Mouse (Mus musculus): ENCODE results near the gene Trim24. TPM values are rescaled to one million over a fixed set of nuclear protein-coding genes. Genes with fewer than 3 reads are reported as not detected.

Gene Trim24
- total and polyA plus RNA-seq, 2 experiments from 2014 or later: 13.2 to 48.4 TPM

DNA sequence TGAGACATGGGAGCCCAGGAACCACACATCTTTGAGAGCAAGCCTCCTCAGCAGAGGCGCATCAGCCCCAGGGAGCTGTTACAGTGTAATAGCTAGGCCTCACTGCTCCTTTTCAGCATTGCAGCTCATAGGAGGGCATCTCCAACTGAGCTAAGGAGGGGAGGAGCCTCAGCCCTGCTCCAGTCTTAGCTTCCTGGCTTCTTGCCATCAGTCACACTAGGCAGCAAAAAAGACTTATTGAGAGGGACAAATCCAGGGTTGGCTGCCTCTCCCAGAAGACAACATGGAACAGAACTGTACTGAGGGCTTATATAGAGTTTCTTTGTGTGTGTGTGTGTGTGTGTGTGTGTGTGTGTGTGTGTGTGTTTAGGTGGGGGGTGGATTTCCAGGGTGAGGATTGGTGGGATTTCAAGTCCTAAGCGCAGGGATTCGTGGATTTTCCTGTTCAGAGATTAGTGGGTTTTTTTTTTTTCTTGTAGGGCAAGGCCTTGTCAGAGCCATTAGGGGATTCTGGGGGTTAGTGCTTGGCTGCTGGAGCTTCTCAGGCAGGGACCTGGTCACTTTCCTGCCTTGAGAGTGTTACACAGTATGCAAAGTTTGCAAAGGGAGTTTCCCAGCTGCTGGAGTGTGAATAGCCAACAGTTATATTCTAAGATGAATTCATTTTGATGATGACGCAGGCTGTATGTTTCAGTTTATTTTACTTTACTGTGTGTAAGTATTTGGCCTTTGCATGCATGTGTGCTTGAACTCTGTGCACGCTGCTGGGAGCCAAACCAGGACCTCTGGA lies 25.2 kb downstream of the Trim24 start:
- Histone ChIP-seq H3K27me3 (ENCODE audit: insufficient read depth, low read length) (no peaks in the 10 kb centered on the region), H3K9ac (replicated peaks; ENCODE audit: low read length) (no peak overlapping the region), H3K36me3 (ENCODE audit: insufficient read depth, low read length) (no peaks in the 10 kb centered on the region; the same call in 1 of the 2 replicates), H3K9me3 (ENCODE audit: low read length) (no peaks in the 10 kb centered on the region), H3K4me3 (ENCODE audit: low read length) (no peak overlapping the region), H3K4me1 (ENCODE audit: insufficient read depth, low read length) (no peaks in the 10 kb centered on the region), H3K27ac (peak overlapping the region; percentile 56; the same call in 1 of the 2 replicates), H3K4me2 (ENCODE audit: low read depth, low read length) (no peak overlapping the region)
- TF ChIP-seq CTCF (IDR thresholded peaks at IDR 0.05; ENCODE audit: low read depth): no peak
- ATAC-seq (peak; percentile 89), DNase-seq (ENCODE audit: low spot score) (peak; percentile 83)
- 65% methylated on average over 5 of the region's 5 CpGs for WGBS

DNA sequence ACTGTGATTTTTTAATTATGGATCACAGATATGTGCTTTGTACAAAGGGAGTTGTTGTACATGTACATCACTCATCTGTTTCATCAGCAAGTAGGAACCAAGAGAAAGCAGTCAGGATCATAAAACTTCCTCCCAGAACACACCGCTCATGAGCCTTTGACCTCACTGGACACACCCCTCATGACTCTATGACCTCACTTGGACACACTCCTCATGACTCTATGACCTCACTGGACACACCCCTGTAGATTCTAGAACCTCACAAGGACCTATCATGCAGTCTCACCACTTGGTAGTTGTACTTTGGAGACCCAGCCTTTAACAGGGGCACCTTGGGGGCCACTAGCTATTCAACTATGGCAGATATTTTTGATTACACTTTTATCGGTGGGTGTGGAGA lies 29.6 kb downstream of the Trim24 start:
- no peak for DNase-seq (ENCODE audit: low spot score)
- TF ChIP-seq CTCF (IDR thresholded peaks at IDR 0.05; ENCODE audit: low read depth): no peak
- Histone ChIP-seq H3K4me2 (ENCODE audit: low read depth, low read length) (no peak overlapping the region), H3K27ac (no peak overlapping the region), H3K9me3 (ENCODE audit: low read length) (no peaks in the 10 kb centered on the region), H3K4me3 (ENCODE audit: low read length) (no peak overlapping the region), H3K9ac (replicated peaks; ENCODE audit: low read length) (no peak overlapping the region), H3K4me1 (ENCODE audit: insufficient read depth, low read length) (no peaks in the 10 kb centered on the region), H3K27me3 (ENCODE audit: insufficient read depth, low read length) (no peaks in the 10 kb centered on the region), H3K36me3 (ENCODE audit: insufficient read depth, low read length) (no peaks in the 10 kb centered on the region; the same call in 1 of the 2 replicates)
- WGBS: 98% methylated on average over 2 of the region's 2 CpGs
- ATAC-seq: no peak

DNA sequence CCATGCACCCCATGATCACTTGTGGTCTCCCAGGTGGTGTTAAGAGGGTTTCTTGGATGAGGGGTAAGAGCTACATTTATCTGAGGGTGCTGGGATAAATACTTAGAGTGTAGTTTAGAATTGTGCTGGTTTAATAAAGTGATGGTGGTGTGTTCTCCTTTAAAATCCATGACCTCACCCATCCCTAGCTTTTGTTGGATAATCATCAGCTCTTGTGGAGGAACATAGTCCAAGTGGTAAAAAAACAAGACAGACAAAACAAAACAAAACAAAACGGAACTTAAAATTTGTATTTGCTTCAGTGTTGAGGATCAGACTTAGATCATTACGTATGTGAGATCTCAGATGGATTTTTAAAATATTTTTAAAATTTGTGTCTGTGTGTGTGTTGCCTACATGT lies 31.2 kb downstream of the Trim24 start:
- Histone ChIP-seq H3K27ac (no peak overlapping the region), H3K4me1 (ENCODE audit: insufficient read depth, low read length) (no peaks in the 10 kb centered on the region), H3K9me3 (ENCODE audit: low read length) (no peaks in the 10 kb centered on the region), H3K36me3 (ENCODE audit: insufficient read depth, low read length) (peaks cover 10% of the 10 kb centered on the region), H3K4me3 (ENCODE audit: low read length) (no peak overlapping the region), H3K9ac (replicated peaks; ENCODE audit: low read length) (no peak overlapping the region), H3K4me2 (ENCODE audit: low read depth, low read length) (no peak overlapping the region), H3K27me3 (ENCODE audit: insufficient read depth, low read length) (no peaks in the 10 kb centered on the region)
- ATAC-seq (no peak), DNase-seq (ENCODE audit: low spot score) (no peak)
- TF ChIP-seq CTCF (IDR thresholded peaks at IDR 0.05; ENCODE audit: low read depth): no peak
- WGBS: 95% methylated on average over 2 of the region's 2 CpGs

DNA sequence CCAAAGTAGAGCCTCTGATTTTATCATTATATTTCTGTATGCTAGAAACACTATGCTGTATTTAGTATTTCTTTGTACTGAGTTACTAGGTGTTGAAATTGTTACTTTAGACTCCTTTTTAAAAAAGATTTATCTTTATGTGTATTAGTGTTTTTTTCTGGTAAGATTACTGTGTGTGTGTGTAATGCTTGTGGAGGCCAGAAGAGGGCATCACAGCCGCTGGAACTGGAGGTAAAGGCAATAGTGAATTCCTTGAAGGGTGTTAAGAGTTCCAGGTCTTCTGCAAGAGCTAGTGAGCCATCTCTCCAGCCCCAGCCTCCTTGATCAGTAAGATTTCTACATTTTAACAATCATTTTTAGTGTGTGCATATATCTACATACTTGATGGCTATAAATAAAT lies 33.2 kb downstream of the Trim24 start:
- H3K36me3 ChIP-seq (ENCODE audit: insufficient read depth, low read length): peaks cover 14% of the 10 kb centered on the region
- H3K4me2 ChIP-seq (ENCODE audit: low read depth, low read length): no peak overlapping the region
- DNase-seq (ENCODE audit: low spot score) (no peak), ATAC-seq (no peak)
- no peak overlapping the region for H3K27ac ChIP-seq
- peak; percentile 21; the same call in 1 of the 2 replicates for TF ChIP-seq CTCF (IDR thresholded peaks at IDR 0.05; ENCODE audit: low read depth)
- no peaks in the 10 kb centered on the region for H3K4me1 ChIP-seq (ENCODE audit: insufficient read depth, low read length)
- H3K9ac ChIP-seq (replicated peaks; ENCODE audit: low read length): no peak overlapping the region
- H3K9me3 ChIP-seq (ENCODE audit: low read length): no peaks in the 10 kb centered on the region
- H3K4me3 ChIP-seq (ENCODE audit: low read length): no peak overlapping the region
- 88% methylated on average over 1 of the region's 1 CpGs for WGBS
- no peaks in the 10 kb centered on the region for H3K27me3 ChIP-seq (ENCODE audit: insufficient read depth, low read length)

DNA sequence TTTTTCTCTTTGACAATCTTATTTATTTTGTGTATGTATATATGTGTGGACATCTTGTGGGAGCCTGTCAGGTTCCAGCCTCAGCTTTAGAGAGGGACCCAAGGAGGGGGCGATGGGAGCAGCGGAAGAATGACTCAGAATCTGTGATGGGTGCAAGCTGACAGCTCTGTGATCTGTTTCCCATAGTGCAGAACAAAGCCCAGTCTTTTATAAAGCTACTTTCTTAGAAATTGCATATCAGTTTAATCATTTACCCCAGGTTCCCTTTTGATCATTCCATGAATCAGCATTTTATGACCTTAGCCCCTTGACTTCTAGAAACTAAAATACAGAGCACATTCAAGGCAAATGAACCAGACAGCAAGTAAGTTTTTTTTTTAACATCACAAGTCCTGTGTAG lies 42.9 kb downstream of the Trim24 start:
- Histone ChIP-seq H3K27me3 (ENCODE audit: insufficient read depth, low read length) (no peaks in the 10 kb centered on the region), H3K9me3 (ENCODE audit: low read length) (no peaks in the 10 kb centered on the region), H3K4me3 (ENCODE audit: low read length) (no peak overlapping the region), H3K4me2 (ENCODE audit: low read depth, low read length) (no peak overlapping the region), H3K27ac (no peak overlapping the region), H3K9ac (replicated peaks; ENCODE audit: low read length) (no peak overlapping the region), H3K36me3 (ENCODE audit: insufficient read depth, low read length) (peaks cover 13% of the 10 kb centered on the region; the same call in 1 of the 2 replicates), H3K4me1 (ENCODE audit: insufficient read depth, low read length) (no peaks in the 10 kb centered on the region)
- no peak for ATAC-seq
- TF ChIP-seq CTCF (IDR thresholded peaks at IDR 0.05; ENCODE audit: low read depth): no peak
- 88% methylated on average over 2 of the region's 2 CpGs for WGBS
- DNase-seq (ENCODE audit: low spot score): no peak

DNA sequence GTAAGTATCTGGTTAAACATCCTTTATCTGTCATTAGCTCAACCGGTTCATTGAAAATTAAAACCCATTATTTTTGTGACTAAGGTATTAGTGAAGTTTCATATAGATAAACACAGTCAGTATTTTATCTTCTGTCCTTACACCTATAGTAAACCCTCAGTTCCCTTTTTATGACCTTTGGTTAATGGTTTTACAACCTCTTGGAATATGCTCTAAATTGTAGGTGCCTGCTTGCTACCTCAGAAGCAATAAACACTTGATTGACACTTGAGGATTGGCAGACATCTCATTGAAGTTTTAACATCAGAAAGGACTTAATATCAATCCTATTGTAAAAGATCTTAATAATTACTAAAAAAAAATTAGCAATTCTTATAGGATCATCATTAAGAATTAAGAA lies 54.5 kb downstream of the Trim24 start:
- no peak for DNase-seq (ENCODE audit: low spot score)
- Histone ChIP-seq H3K4me3 (ENCODE audit: low read length) (no peak overlapping the region), H3K27ac (no peak overlapping the region), H3K9ac (replicated peaks; ENCODE audit: low read length) (no peak overlapping the region), H3K4me1 (ENCODE audit: insufficient read depth, low read length) (no peaks in the 10 kb centered on the region), H3K9me3 (ENCODE audit: low read length) (no peaks in the 10 kb centered on the region), H3K36me3 (ENCODE audit: insufficient read depth, low read length) (no peaks in the 10 kb centered on the region; the same call in 1 of the 2 replicates), H3K27me3 (ENCODE audit: insufficient read depth, low read length) (no peaks in the 10 kb centered on the region), H3K4me2 (ENCODE audit: low read depth, low read length) (no peak overlapping the region)
- 97% methylated on average over 1 of the region's 1 CpGs for WGBS
- no peak for ATAC-seq
- no peak for TF ChIP-seq CTCF (IDR thresholded peaks at IDR 0.05; ENCODE audit: low read depth)

DNA sequence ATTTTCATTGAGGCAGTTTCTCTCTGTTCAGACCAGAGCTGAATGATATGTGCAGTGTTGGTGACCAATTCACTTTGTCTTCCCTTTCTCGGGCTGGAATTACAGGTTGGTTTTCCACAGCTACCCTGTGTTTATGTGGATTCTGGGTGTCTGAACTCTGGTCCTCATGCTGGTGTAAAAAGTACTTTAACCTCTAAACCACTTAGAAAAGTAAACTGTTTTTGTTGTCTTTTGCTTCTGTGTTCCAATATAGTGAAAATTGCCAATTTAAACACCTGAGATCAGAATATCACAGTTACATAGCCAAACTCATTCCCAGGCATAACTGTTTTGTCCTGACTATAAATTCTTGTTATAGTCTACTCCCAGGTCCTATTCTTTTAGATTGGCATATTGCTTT lies 56.1 kb downstream of the Trim24 start:
- ATAC-seq (no peak), DNase-seq (ENCODE audit: low spot score) (no peak)
- Histone ChIP-seq H3K9ac (replicated peaks; ENCODE audit: low read length) (no peak overlapping the region), H3K27ac (no peak overlapping the region), H3K4me3 (ENCODE audit: low read length) (no peak overlapping the region), H3K27me3 (ENCODE audit: insufficient read depth, low read length) (no peaks in the 10 kb centered on the region), H3K4me1 (ENCODE audit: insufficient read depth, low read length) (no peaks in the 10 kb centered on the region), H3K36me3 (ENCODE audit: insufficient read depth, low read length) (peaks cover 6% of the 10 kb centered on the region; the same call in 1 of the 2 replicates), H3K4me2 (ENCODE audit: low read depth, low read length) (no peak overlapping the region), H3K9me3 (ENCODE audit: low read length) (no peaks in the 10 kb centered on the region)
- 100% methylated on average over 1 of the region's 1 CpGs for whole genome bisulfite sequencing
- TF ChIP-seq CTCF (IDR thresholded peaks at IDR 0.05; ENCODE audit: low read depth): no peak
